Mouse (Mus musculus): ENCODE results near the gene Fhad1. TPM values are rescaled to one million over a fixed set of nuclear protein-coding genes. Genes with fewer than 3 reads are reported as not detected.

Gene Fhad1
- polyA plus RNA-seq, 1 experiment from 2014 or later: 1.5 TPM

- Histone ChIP-seq H3K4me3 (no peak overlapping the region), H3K4me2 (no peak overlapping the region), H3K27me3 (no peaks in the 10 kb centered on the region), H3K27ac (no peak overlapping the region), H3K36me3 (ENCODE audit: poor library complexity, severe bottlenecking) (no peaks in the 10 kb centered on the region), H3K9ac (no peak overlapping the region), H3K4me1 (peaks cover 15% of the 10 kb centered on the region), H3K9me3 (replicated peaks) (no peaks in the 10 kb centered on the region)
- no peak for ATAC-seq
- 79% methylated on average over 5 of the region's 5 CpGs for WGBS
Observed at GRCm38 (mm10) chr4:141993347-141994061, 21.4 kb downstream of the Fhad1 start.

- 87% methylated on average over 13 of the region's 14 CpGs for WGBS
- no peak overlapping the region for H3K9ac ChIP-seq
- no peak overlapping the region for H3K4me3 ChIP-seq
- H3K27ac ChIP-seq: no peak overlapping the region
- H3K9me3 ChIP-seq (replicated peaks): no peaks in the 10 kb centered on the region
- no peaks in the 10 kb centered on the region for H3K36me3 ChIP-seq (ENCODE audit: poor library complexity, severe bottlenecking)
- H3K27me3 ChIP-seq: no peaks in the 10 kb centered on the region
- H3K4me2 ChIP-seq: no peak overlapping the region
- H3K4me1 ChIP-seq: peaks cover 10% of the 10 kb centered on the region
- ATAC-seq: no peak
Observed at GRCm38 (mm10) chr4:141992530-141993204, 22.2 kb downstream of the Fhad1 start.

GRCm38 (mm10) chr4:141988178-141988577 lies 26.7 kb downstream of the Fhad1 start:
- no peaks in the 10 kb centered on the region for H3K27me3 ChIP-seq
- H3K36me3 ChIP-seq (ENCODE audit: poor library complexity, severe bottlenecking): no peaks in the 10 kb centered on the region
- ATAC-seq: no peak
- H3K4me1 ChIP-seq: no peaks in the 10 kb centered on the region
- WGBS: 100% methylated on average over 1 of the region's 1 CpGs
- no peak overlapping the region for H3K9ac ChIP-seq
- no peak overlapping the region for H3K4me3 ChIP-seq
- no peak overlapping the region for H3K4me2 ChIP-seq
- H3K9me3 ChIP-seq (replicated peaks): no peaks in the 10 kb centered on the region
- H3K27ac ChIP-seq: no peak overlapping the region

- no peak for ATAC-seq
- no peaks in the 10 kb centered on the region for H3K9me3 ChIP-seq (replicated peaks)
- 53% methylated on average over 3 of the region's 3 CpGs for WGBS
- no peaks in the 10 kb centered on the region for H3K36me3 ChIP-seq (ENCODE audit: poor library complexity, severe bottlenecking)
- no peak overlapping the region for H3K9ac ChIP-seq
- no peaks in the 10 kb centered on the region for H3K27me3 ChIP-seq
- no peak overlapping the region for H3K4me2 ChIP-seq
- 0 out of 2 replicates have a peak, but pooled peaks cover 3% of the 10 kb centered on the region for H3K4me1 ChIP-seq
- no peak overlapping the region for H3K27ac ChIP-seq
- H3K4me3 ChIP-seq: no peak overlapping the region
Observed at GRCm38 (mm10) chr4:141983689-141984088, 31.2 kb downstream of the Fhad1 start.

- Histone ChIP-seq H3K9me3 (replicated peaks) (no peaks in the 10 kb centered on the region), H3K36me3 (ENCODE audit: poor library complexity, severe bottlenecking) (no peaks in the 10 kb centered on the region), H3K4me2 (no peak overlapping the region), H3K27me3 (no peaks in the 10 kb centered on the region), H3K4me3 (no peak overlapping the region), H3K9ac (no peak overlapping the region), H3K4me1 (0 out of 2 replicates have a peak, but pooled peaks cover 3% of the 10 kb centered on the region), H3K27ac (no peak overlapping the region)
- WGBS: 76% methylated on average over 3 of the region's 3 CpGs
- no peak for ATAC-seq
Observed at GRCm38 (mm10) chr4:141981475-141981874, 33.4 kb downstream of the Fhad1 start.

GRCm38 (mm10) chr4:141978582-141978981 lies 36.3 kb downstream of the Fhad1 start:
- 70% methylated on average over 11 of the region's 11 CpGs for WGBS
- no peak for ATAC-seq
- Histone ChIP-seq H3K4me1 (0 out of 2 replicates have a peak, but pooled peaks cover 3% of the 10 kb centered on the region), H3K36me3 (ENCODE audit: poor library complexity, severe bottlenecking) (no peaks in the 10 kb centered on the region), H3K4me2 (no peak overlapping the region), H3K27me3 (no peaks in the 10 kb centered on the region), H3K9ac (no peak overlapping the region), H3K4me3 (no peak overlapping the region), H3K9me3 (replicated peaks) (no peaks in the 10 kb centered on the region), H3K27ac (no peak overlapping the region)

GRCm38 (mm10) chr4:141977346-141977745 lies 37.5 kb downstream of the Fhad1 start:
- H3K27ac ChIP-seq: no peak overlapping the region
- no peak overlapping the region for H3K9ac ChIP-seq
- no peak overlapping the region for H3K4me3 ChIP-seq
- WGBS: 56% methylated on average over 9 of the region's 9 CpGs
- H3K4me2 ChIP-seq: no peak overlapping the region
- H3K36me3 ChIP-seq (ENCODE audit: poor library complexity, severe bottlenecking): no peaks in the 10 kb centered on the region
- H3K9me3 ChIP-seq (replicated peaks): 0 out of 2 replicates have a peak, but pooled peaks cover under 1% of the 10 kb centered on the region
- ATAC-seq: no peak
- H3K27me3 ChIP-seq: no peaks in the 10 kb centered on the region
- no peaks in the 10 kb centered on the region for H3K4me1 ChIP-seq

GRCm38 (mm10) chr4:141976163-141976562 lies 38.7 kb downstream of the Fhad1 start:
- WGBS: 48% methylated on average over 4 of the region's 4 CpGs
- 0 out of 2 replicates have a peak, but pooled peaks have one; percentile 36 for ATAC-seq

GRCm38 (mm10) chr4:141964575-141964974 lies 50.3 kb downstream of the Fhad1 start:
- H3K9ac ChIP-seq: no peak overlapping the region
- peaks cover 10% of the 10 kb centered on the region for H3K9me3 ChIP-seq (replicated peaks)
- no peak overlapping the region for H3K27ac ChIP-seq
- peaks cover 5% of the 10 kb centered on the region; the same call in 1 of the 2 replicates for H3K4me1 ChIP-seq
- no peaks in the 10 kb centered on the region for H3K36me3 ChIP-seq (ENCODE audit: poor library complexity, severe bottlenecking)
- no peak overlapping the region for H3K4me2 ChIP-seq
- no peak overlapping the region for H3K4me3 ChIP-seq
- 30% methylated on average over 6 of the region's 6 CpGs for WGBS
- no peak; the same call in 1 of the 2 replicates for ATAC-seq
- no peaks in the 10 kb centered on the region for H3K27me3 ChIP-seq

More at GRCm38 (mm10) chr4:141976163-141976562, 38.7 kb downstream of the Fhad1 start:
- H3K36me3 ChIP-seq (ENCODE audit: poor library complexity, severe bottlenecking): no peaks in the 10 kb centered on the region
- no peaks in the 10 kb centered on the region for H3K27me3 ChIP-seq
- H3K4me3 ChIP-seq: no peak overlapping the region
- no peak overlapping the region for H3K27ac ChIP-seq
- no peaks in the 10 kb centered on the region for H3K4me1 ChIP-seq
- no peak overlapping the region for H3K9ac ChIP-seq
- peaks cover 11% of the 10 kb centered on the region; the same call in 1 of the 2 replicates for H3K9me3 ChIP-seq (replicated peaks)
- H3K4me2 ChIP-seq: no peak overlapping the region

GRCm38 (mm10) chr4:141963907-141964306 lies 51.0 kb downstream of the Fhad1 start:
- no peak for ATAC-seq
- H3K27me3 ChIP-seq: no peaks in the 10 kb centered on the region
- no peak overlapping the region for H3K4me3 ChIP-seq
- H3K4me1 ChIP-seq: peaks cover 5% of the 10 kb centered on the region; the same call in 1 of the 2 replicates
- H3K27ac ChIP-seq: no peak overlapping the region
- no peak overlapping the region for H3K4me2 ChIP-seq
- no peaks in the 10 kb centered on the region for H3K36me3 ChIP-seq (ENCODE audit: poor library complexity, severe bottlenecking)
- WGBS: 87% methylated on average over 3 of the region's 3 CpGs
- H3K9ac ChIP-seq: no peak overlapping the region
- H3K9me3 ChIP-seq (replicated peaks): peaks cover 10% of the 10 kb centered on the region

- ATAC-seq: no peak
- WGBS: 12% methylated on average over 23 of the region's 23 CpGs
- H3K36me3 ChIP-seq (ENCODE audit: poor library complexity, severe bottlenecking): no peaks in the 10 kb centered on the region
- no peak overlapping the region for H3K9ac ChIP-seq
- H3K27ac ChIP-seq: no peak overlapping the region
- no peak overlapping the region for H3K4me3 ChIP-seq
- peaks cover 10% of the 10 kb centered on the region for H3K9me3 ChIP-seq (replicated peaks)
- peaks cover 11% of the 10 kb centered on the region for H3K4me1 ChIP-seq
- H3K27me3 ChIP-seq: no peaks in the 10 kb centered on the region
- peak overlapping the region; percentile 27 for H3K4me2 ChIP-seq
Observed at GRCm38 (mm10) chr4:141962811-141963685, 51.8 kb downstream of the Fhad1 start.

GRCm38 (mm10) chr4:141960037-141960436 lies 54.8 kb downstream of the Fhad1 start:
- no peak overlapping the region for H3K4me2 ChIP-seq
- ATAC-seq: no peak
- H3K27me3 ChIP-seq: no peaks in the 10 kb centered on the region
- H3K4me3 ChIP-seq: no peak overlapping the region
- H3K4me1 ChIP-seq: peaks cover 23% of the 10 kb centered on the region
- H3K9me3 ChIP-seq (replicated peaks): peaks cover 10% of the 10 kb centered on the region
- no peak overlapping the region for H3K9ac ChIP-seq
- 80% methylated on average over 8 of the region's 8 CpGs for WGBS
- no peak overlapping the region for H3K27ac ChIP-seq
- H3K36me3 ChIP-seq (ENCODE audit: poor library complexity, severe bottlenecking): no peaks in the 10 kb centered on the region

Data from forebrain, embryonic 13.5 days (tissue).